Comparison of ENCODE assay signal across 9 mouse cellular contexts in the genomic region with DNA sequence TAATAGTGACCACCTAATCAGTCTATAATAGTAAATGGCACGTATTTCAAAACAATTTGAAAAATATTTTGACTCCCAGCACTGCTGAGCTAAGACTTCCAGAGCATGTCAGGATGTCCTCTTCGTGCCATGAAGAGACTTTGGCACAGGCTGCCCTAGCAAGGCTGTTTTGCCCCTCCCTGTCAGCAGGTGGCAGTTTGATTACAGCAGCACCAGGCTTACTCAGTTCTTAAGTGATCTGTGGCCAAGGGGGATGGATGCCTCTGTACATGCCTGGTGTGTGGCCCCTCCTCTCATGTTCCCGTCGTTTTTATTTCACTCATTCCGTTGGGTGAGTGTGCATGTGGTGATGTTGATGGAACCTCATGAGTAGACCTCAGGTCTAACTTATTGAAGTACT. TPM values are rescaled to one million over a fixed set of nuclear protein-coding genes. Genes with fewer than 3 reads are reported as not detected.
DNase-seq lines count a peak whose midpoint lies in the region; ATAC-seq lines count a peak whose summit lies in the region.
"Had no signal": no experiment of that assay in that cellular context is flagged by ENCODE, and none has a peak within 500 bp of the region (broad histone marks: within the 10 kb centered on the region; RNA-seq: fewer than 3 reads in every experiment).

No protein-coding gene starts in this region.

- peak; percentile 83 for ATAC-seq in neutrophil, adult 5-6 weeks (ENCODE audit: extremely low read depth, insufficient number of reproducible peaks, low FRiP score, poor library complexity, severe bottlenecking)

- H3K9me3 ChIP-seq in limb, embryonic 10.5 days (replicated peaks), result no peaks in the 10 kb centered on the region

- no peaks in the 10 kb centered on the region for H3K27me3 ChIP-seq in limb, embryonic 10.5 days (ENCODE audit: low read depth, poor library complexity, severe bottlenecking)

- peak; percentile 14 for DNase-seq in embryo, embryonic 11 days
- no peak for DNase-seq in embryo, embryonic 9.5 days (ENCODE audit: extremely low spot score)
- DNase-seq in A20 (ENCODE audit: low read depth, low spot score), result peak; percentile 48
- DNase-seq in adrenal gland, postnatal 36 days, result peak; percentile 32 to 57
- DNase-seq in left cerebral cortex, adult 18-20 months (ENCODE audit: low spot score in 2 of 2), result no peak
- no peak for DNase-seq in limb, embryonic 10.5 days (ENCODE audit: low spot score)
- no peak for DNase-seq in gastrocnemius, adult 8-10 months (ENCODE audit: low spot score in 2 of 2)

- H3K4me3 ChIP-seq in limb, embryonic 10.5 days, result no peak overlapping the region
- H3K4me3 ChIP-seq: erythroblast, embryonic 14.5 days had no signal

- H3K27ac ChIP-seq in limb, embryonic 10.5 days, result no peak overlapping the region

- no peaks in the 10 kb centered on the region for H3K4me1 ChIP-seq in limb, embryonic 10.5 days

- no peaks in the 10 kb centered on the region for H3K36me3 ChIP-seq in limb, embryonic 10.5 days

- 65% methylated on average over 5 of the region's 5 CpGs for WGBS in limb, embryonic 10.5 days

RNA-seq across cellular contexts. Expression of gene Atp6v1g3, which starts 2.3 kb away (rescaled TPM):
- not detected for total RNA-seq in adrenal gland, postnatal 36 days (2021)
- total RNA-seq in neutrophil, adult 5-6 weeks (2017), result not detected in 2 replicates
- total RNA-seq in left cerebral cortex, adult 18-20 months (2021), result not detected
- 0.20 and 2.2 TPM in 2 replicates for polyA plus RNA-seq in limb, embryonic 10.5 days (2016; fragmentation: Nextera tagmentation; extraction: Ambion mirVana)
- not detected for total RNA-seq in gastrocnemius, adult 8-10 months (2022)
- polyA plus RNA-seq: erythroblast, embryonic 14.5 days had no signal

Comparison
In these comparisons a context has a peak if more than half of its experiments do, and no peak if none do; other contexts are left out.
1. DNase-seq: peak in embryo, embryonic 11 days (single experiment), A20 (single experiment) and adrenal gland, postnatal 36 days (2 of 2); none in embryo, embryonic 9.5 days (single experiment), left cerebral cortex, adult 18-20 months (0 of 2), limb, embryonic 10.5 days (single experiment) and gastrocnemius, adult 8-10 months (0 of 2).